Mouse (Mus musculus) thymus, postnatal 10 days (tissue): ENCODE measurements at regions not wholly inside any gene's neighbourhood (a gene's known extent, or its start where the extent isn't known, plus 50 kb on each side); places are given as distances from the start of the nearest gene placed in this dataset.

ENCODE experiments used
- DNase-seq, 2 experiments: peaks; one replicate each; pipeline ENCODE4 v3.0.0; 2021; ENCODE audit warnings: low spot score in 2 of 2

- DNase-seq: no peak
These were observed 289.4 kb downstream of the Sorl1 start for GRCm38 (mm10) chr9:41834487-41835404.

- no peak for DNase-seq
These were observed 290.7 kb downstream of the Sorl1 start for GRCm38 (mm10) chr9:41833408-41833807.

- no peak for DNase-seq
These were observed 296.7 kb downstream of the Sorl1 start for GRCm38 (mm10) chr9:41827356-41827755.

- no peak for DNase-seq
These were observed 302.7 kb downstream of the Sorl1 start for GRCm38 (mm10) chr9:41821401-41821800.

- DNase-seq: no peak
These were observed 306.2 kb downstream of the Sorl1 start for GRCm38 (mm10) chr9:41817740-41818461.

- no peak for DNase-seq
These were observed 308.2 kb downstream of the Sorl1 start for GRCm38 (mm10) chr9:41815921-41816320.

GRCm38 (mm10) chr9:41809291-41809690 lies 314.8 kb downstream of the Sorl1 start:
- DNase-seq: no peak

GRCm38 (mm10) chr9:41808791-41809190 lies 315.3 kb downstream of the Sorl1 start:
- no peak for DNase-seq

GRCm38 (mm10) chr9:41806289-41806621 lies 317.8 kb downstream of the Sorl1 start:
- no peak for DNase-seq

- no peak for DNase-seq
These were observed 318.4 kb downstream of the Sorl1 start for GRCm38 (mm10) chr9:41805491-41806288.

- no peak for DNase-seq
These were observed 319.3 kb downstream of the Sorl1 start for GRCm38 (mm10) chr9:41804711-41805331.

GRCm38 (mm10) chr9:41803680-41804460 lies 320.2 kb downstream of the Sorl1 start:
- DNase-seq: no peak

GRCm38 (mm10) chr9:41801376-41801775 lies 322.7 kb downstream of the Sorl1 start:
- no peak for DNase-seq

GRCm38 (mm10) chr9:41792830-41793213 lies 331.3 kb downstream of the Sorl1 start:
- DNase-seq: no peak

- DNase-seq: no peak
These were observed 331.8 kb downstream of the Sorl1 start for GRCm38 (mm10) chr9:41792173-41792829.

GRCm38 (mm10) chr9:41791501-41792172 lies 332.5 kb downstream of the Sorl1 start:
- no peak for DNase-seq

- DNase-seq: no peak
These were observed 339.0 kb downstream of the Sorl1 start for GRCm38 (mm10) chr9:41785131-41785530.

- DNase-seq: no peak
These were observed 351.7 kb downstream of the Sorl1 start for GRCm38 (mm10) chr9:41772281-41772902.

- DNase-seq: no peak
These were observed 352.8 kb downstream of the Sorl1 start for GRCm38 (mm10) chr9:41771276-41771675.
